Mouse (Mus musculus) spleen, embryonic (tissue): ENCODE data around the gene Gins2.

ENCODE experiments used
- CTCF ChIA-PET: fragments of 350-600 bp; sonication (Branson Sonifier 250); formaldehyde crosslinking; loops from one replicate; lab custom pipeline; 2022; lab: Charles Lee

The Gins2 gene

DNA sequence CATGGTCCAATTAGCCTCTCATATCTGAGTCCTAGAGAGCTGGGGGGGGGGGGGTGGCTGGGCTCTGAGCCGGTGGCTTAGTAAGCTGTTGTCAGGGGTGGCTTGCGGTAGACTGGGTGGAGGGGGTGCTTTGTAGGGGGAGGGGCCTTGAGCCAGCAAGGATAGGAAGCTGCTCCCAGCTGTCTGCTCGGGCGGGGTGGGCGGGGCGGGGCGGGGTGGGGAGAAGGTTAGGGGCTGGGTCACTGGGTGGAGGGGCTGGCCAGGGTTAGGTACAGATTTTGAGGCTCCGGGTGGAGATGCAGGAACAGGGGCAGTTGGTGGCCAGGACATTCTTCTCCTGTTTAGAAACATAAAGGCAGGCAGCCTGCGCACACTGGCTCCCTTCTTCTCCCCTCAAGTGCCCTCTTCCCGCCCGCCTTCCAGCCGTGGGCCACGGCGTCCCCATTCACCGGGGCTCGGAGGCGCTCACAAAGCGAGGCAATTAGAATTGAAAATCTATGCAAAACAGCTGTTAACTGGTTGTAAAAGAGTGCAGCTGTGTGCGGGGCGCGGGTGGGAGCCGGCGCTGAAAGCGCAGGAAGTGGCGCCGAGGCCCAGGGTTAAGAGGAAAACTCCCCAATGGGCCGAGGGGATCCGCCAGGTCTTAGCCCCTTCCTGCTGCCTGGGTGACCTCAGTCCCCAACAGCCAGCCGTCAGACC is 56.4 kb downstream of the Gins2 start:
- CTCF ChIA-PET = interaction anchor here (0.5 to 1.6 kb wide), 3 partner anchors 24 to 68 kb away, joined by 3 read pairs; no protein-coding TSS in a partner anchor

GRCm38 (mm10) chr8:120531775-120532516 is 57.2 kb downstream of the Gins2 start:
- CTCF ChIA-PET = interaction anchor here (0.5 to 1.6 kb wide), 4 partner anchors 19 to 67 kb away, joined by 3 to 25 read pairs (median 3); no protein-coding TSS in a partner anchor

DNA sequence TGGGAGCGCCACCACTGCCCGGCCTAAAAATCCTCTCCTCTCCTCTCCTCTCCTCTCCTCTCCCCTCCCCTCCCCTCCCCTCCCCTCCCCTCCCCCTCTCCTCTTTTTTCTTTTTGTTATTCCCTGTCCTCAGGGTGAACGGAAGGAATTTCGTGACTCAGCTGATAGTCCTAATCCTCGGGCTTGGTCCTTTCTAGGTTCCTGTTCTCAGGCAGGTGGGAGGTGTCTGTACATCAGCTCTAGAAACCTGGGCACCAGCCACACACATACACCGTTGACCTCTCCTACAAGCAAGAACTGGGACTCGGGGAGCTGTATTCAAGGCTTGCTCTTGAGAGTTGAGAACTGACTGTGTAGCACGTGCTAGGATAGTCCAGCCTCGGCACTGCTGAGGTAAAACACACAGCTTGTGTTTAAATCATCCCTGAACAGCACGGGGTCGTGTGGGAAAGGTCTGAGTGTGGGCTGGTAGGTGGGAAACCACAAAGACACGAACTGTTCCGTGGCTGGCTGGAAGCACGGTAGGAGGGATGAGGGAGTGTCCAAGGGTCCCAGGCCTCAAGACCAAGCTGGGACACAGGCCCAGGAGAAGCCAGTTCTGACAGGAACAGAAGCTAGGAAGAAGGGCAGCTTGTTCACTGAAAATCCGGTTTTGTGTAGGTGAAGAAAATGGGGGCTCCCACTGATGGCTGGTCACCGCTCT is 58.0 kb downstream of the Gins2 start:
- CTCF ChIA-PET = interaction anchor here (0.7 to 1.6 kb wide), 4 partner anchors 20 to 217 kb away, joined by 3 to 25 read pairs (median 11); no protein-coding TSS in a partner anchor

DNA sequence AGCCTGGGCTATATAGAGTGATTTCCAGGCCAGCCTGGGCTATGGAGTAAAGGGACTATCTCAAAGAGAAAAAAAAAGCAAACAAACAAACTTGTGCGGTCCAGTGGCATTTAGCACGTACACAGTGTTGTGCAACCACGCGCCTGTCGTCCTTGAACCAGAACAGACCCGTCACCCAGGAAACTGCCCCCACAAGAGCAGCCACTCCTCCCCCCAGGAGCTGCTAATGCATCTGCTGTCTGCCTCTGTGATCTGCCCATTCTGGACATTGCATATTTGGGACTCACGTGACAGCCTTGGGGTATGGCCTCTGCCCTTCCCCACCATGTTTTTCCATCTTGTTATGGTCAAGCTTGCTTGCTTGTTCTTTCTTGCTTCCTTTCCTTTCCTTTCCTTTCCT is 59.9 kb downstream of the Gins2 start:
- CTCF ChIA-PET = no interaction called here
